Mouse (Mus musculus) neutrophil, adult 5-6 weeks (primary cell): ENCODE measurements around the gene Fastkd5. TPM values are rescaled to one million over a fixed set of nuclear protein-coding genes. Genes with fewer than 3 reads are reported as not detected.

Experiments
- ATAC-seq: fragments of 151-379, 151-347 bp; 2 replicates; pipeline ENCODE4 v1.8.0; 2017; ENCODE audit warnings: mild to moderate bottlenecking, moderate TSS enrichment; ENCODE audit not compliant: insufficient number of reproducible peaks, poor library complexity, low FRiP score, severe bottlenecking; ENCODE audit errors: extremely low read depth
- total RNA-seq: library from RNA; stranded (forward); fragments of 200-1000 nt; gene quantifications from 2 replicates; pipeline ENCODE4 v1.2.3, GENCODE M21; 2017

Fastkd5 gene
- total RNA-seq, 1 experiment from 2014 or later: 18.9 TPM

GRCm38 (mm10) chr2:130635847-130636246 lies 6.0 kb upstream of the Fastkd5 start:
- ATAC-seq: no peak

GRCm38 (mm10) chr2:130634739-130635411 lies 5.0 kb upstream of the Fastkd5 start:
- peak; percentile 10; the same call in 1 of the 2 replicates for ATAC-seq

- no peak for ATAC-seq
Observed at GRCm38 (mm10) chr2:130634006-130634738, 4.3 kb upstream of the Fastkd5 start.

GRCm38 (mm10) chr2:130632887-130633675 lies 3.3 kb upstream of the Fastkd5 start:
- no peak for ATAC-seq

GRCm38 (mm10) chr2:130632416-130632815 lies 2.6 kb upstream of the Fastkd5 start:
- ATAC-seq: no peak

- no peak for ATAC-seq
Observed at GRCm38 (mm10) chr2:130629080-130629838, 568 bp downstream of the Fastkd5 start.

GRCm38 (mm10) chr2:130628424-130628823 lies 1.4 kb downstream of the Fastkd5 start:
- ATAC-seq: no peak

GRCm38 (mm10) chr2:130618972-130619371 lies 10.9 kb downstream of the Fastkd5 start:
- ATAC-seq: no peak

- ATAC-seq: no peak
Observed at GRCm38 (mm10) chr2:130613091-130613490, 16.7 kb downstream of the Fastkd5 start.

- no peak for ATAC-seq
Observed at GRCm38 (mm10) chr2:130602195-130602594, 27.6 kb downstream of the Fastkd5 start.

GRCm38 (mm10) chr2:130598399-130598798 lies 31.4 kb downstream of the Fastkd5 start:
- no peak for ATAC-seq

GRCm38 (mm10) chr2:130597601-130598010 lies 32.2 kb downstream of the Fastkd5 start:
- 0 out of 2 replicates have a peak, but pooled peaks have one; percentile 23 for ATAC-seq

GRCm38 (mm10) chr2:130595596-130595995 lies 34.2 kb downstream of the Fastkd5 start:
- no peak for ATAC-seq

- no peak for ATAC-seq
Observed at GRCm38 (mm10) chr2:130591016-130591415, 38.8 kb downstream of the Fastkd5 start.

- ATAC-seq: no peak
Observed at GRCm38 (mm10) chr2:130589761-130590160, 40.1 kb downstream of the Fastkd5 start.

GRCm38 (mm10) chr2:130589157-130589556 lies 40.7 kb downstream of the Fastkd5 start:
- ATAC-seq: no peak

- ATAC-seq: no peak
Observed at GRCm38 (mm10) chr2:130588373-130588772, 41.5 kb downstream of the Fastkd5 start.

- ATAC-seq: no peak
Observed at GRCm38 (mm10) chr2:130586016-130586415, 43.8 kb downstream of the Fastkd5 start.
